Mouse (Mus musculus) forebrain, postnatal 0 days (tissue): ENCODE results near the gene Tnfrsf1b. TPM values are rescaled to one million over a fixed set of nuclear protein-coding genes. Genes with fewer than 3 reads are reported as not detected.

Experiments
- ATAC-seq: fragments of 200-750 bp; cut with Nextera tagmentation; 2 replicates; pipeline ENCODE4 v1.8.0; 2017; ENCODE audit warnings: mild to moderate bottlenecking, moderate library complexity
- DNase-seq: peaks from one replicate; pipeline ENCODE4 v3.0.0-alpha.2; 2015
- H3K27ac ChIP-seq: fragments of 300-500 bp; sonication (generic); 2 replicates; pipeline ENCODE4 v1.5.1; 2014; ENCODE audit warnings: low read depth, mild to moderate bottlenecking, antibody characterized with exemption, low read length, moderate library complexity, mixed read lengths
- H3K27me3 ChIP-seq: fragments of 300-500 bp; sonication (generic); 2 replicates; pipeline ENCODE4 v1.6.1; 2014; ENCODE audit warnings: mild to moderate bottlenecking, low read length, mixed read lengths; ENCODE audit not compliant: insufficient read depth
- H3K36me3 ChIP-seq: fragments of 300-500 bp; sonication (generic); 2 replicates; pipeline ENCODE4 v1.6.1; 2014; ENCODE audit warnings: mild to moderate bottlenecking, moderate library complexity; ENCODE audit not compliant: insufficient read depth
- H3K4me1 ChIP-seq: fragments of 300-500 bp; sonication (generic); 2 replicates; pipeline ENCODE4 v1.6.1; 2014; ENCODE audit warnings: antibody characterized with exemption; ENCODE audit not compliant: insufficient read depth
- H3K4me2 ChIP-seq: fragments of 300-500 bp; sonication (generic); 2 replicates; pipeline ENCODE4 v1.6.1; 2014; ENCODE audit warnings: low read depth, mild to moderate bottlenecking, moderate library complexity
- H3K4me3 ChIP-seq: fragments of 300-500 bp; sonication (generic); 2 replicates; pipeline ENCODE4 v1.5.1; 2014; ENCODE audit warnings: low read depth, low read length, mixed read lengths
- H3K9ac ChIP-seq: fragments of 300-500 bp; sonication (generic); 2 replicates; pipeline ENCODE4 v1.6.1; 2014; ENCODE audit warnings: mild to moderate bottlenecking
- H3K9me3 ChIP-seq: fragments of 300-500 bp; sonication (generic); 2 replicates; pipeline ENCODE4 v1.6.1; 2016; ENCODE audit warnings: low read length
- CTCF ChIP-seq: sonication (generic); IDR thresholded peaks from 2 replicates; pipeline ENCODE4 v1.5.1; 2016; ENCODE audit warnings: antibody characterized with exemption, control low read depth, low read depth
- WGBS: fragments of 180-500 bp; shearing (Covaris S2); extraction: QIAGEN DNeasy Blood & Tissue Kit; methylation state at CpG from one replicate; pipeline ENCODE4 v1.1.7; 2014; 5-methylcytosine and 5-hydroxymethylcytosine counted together
- polyA plus RNA-seq: library from polyadenylated mRNA; unstranded; fragments of >200 nt; fragmentation: Nextera tagmentation; extraction: Ambion mirVana; gene quantifications from 2 replicates; pipeline ENCODE4 v1.2.1, GENCODE M21; 2015
- total RNA-seq: library from RNA; depleted of rRNA; stranded (reverse); fragments of >200 nt; gene quantifications from 2 replicates; pipeline ENCODE4 v1.2.3, GENCODE M21; 2014

Gene Tnfrsf1b
- total and polyA plus RNA-seq, 2 experiments from 2014 or later, result 2.4 to 10.7 TPM

- Histone ChIP-seq H3K27me3 (no peaks in the 10 kb centered on the region), H3K36me3 (no peaks in the 10 kb centered on the region), H3K4me3 (no peak overlapping the region), H3K27ac (no peak overlapping the region), H3K4me2 (no peak overlapping the region), H3K9ac (no peak overlapping the region), H3K9me3 (no peaks in the 10 kb centered on the region), H3K4me1 (no peaks in the 10 kb centered on the region)
- WGBS, result 78% methylated on average over 6 of the region's 6 CpGs
- no peak for ATAC-seq
- DNase-seq, result no peak
- no peak for TF ChIP-seq CTCF
Observed at GRCm38 (mm10) chr4:145280966-145281365, 34.3 kb upstream of the Tnfrsf1b start.

GRCm38 (mm10) chr4:145278724-145279370 is 32.2 kb upstream of the Tnfrsf1b start:
- Histone ChIP-seq H3K4me1 (no peaks in the 10 kb centered on the region), H3K27ac (no peak overlapping the region), H3K4me3 (no peak overlapping the region), H3K4me2 (no peak overlapping the region), H3K9ac (no peak overlapping the region), H3K27me3 (no peaks in the 10 kb centered on the region), H3K36me3 (no peaks in the 10 kb centered on the region), H3K9me3 (no peaks in the 10 kb centered on the region)
- ATAC-seq (no peak), DNase-seq (no peak)
- no peak for TF ChIP-seq CTCF
- WGBS, result 64% methylated on average over 3 of the region's 3 CpGs

GRCm38 (mm10) chr4:145278231-145278630 is 31.6 kb upstream of the Tnfrsf1b start:
- Histone ChIP-seq H3K27ac (no peak overlapping the region), H3K27me3 (no peaks in the 10 kb centered on the region), H3K4me1 (no peaks in the 10 kb centered on the region), H3K9me3 (no peaks in the 10 kb centered on the region), H3K4me3 (no peak overlapping the region), H3K4me2 (no peak overlapping the region), H3K36me3 (no peaks in the 10 kb centered on the region), H3K9ac (no peak overlapping the region)
- DNase-seq, result no peak
- TF ChIP-seq CTCF, result no peak
- whole genome bisulfite sequencing, result 91% methylated on average over 2 of the region's 2 CpGs
- ATAC-seq, result no peak

- TF ChIP-seq CTCF, result no peak
- Histone ChIP-seq H3K4me1 (no peaks in the 10 kb centered on the region), H3K27me3 (no peaks in the 10 kb centered on the region), H3K9ac (no peak overlapping the region), H3K27ac (no peak overlapping the region), H3K4me3 (no peak overlapping the region), H3K36me3 (no peaks in the 10 kb centered on the region), H3K4me2 (no peak overlapping the region), H3K9me3 (no peaks in the 10 kb centered on the region)
- WGBS, result 82% methylated on average over 6 of the region's 6 CpGs
- DNase-seq (no peak), ATAC-seq (no peak)
Observed at GRCm38 (mm10) chr4:145276368-145277249, 29.9 kb upstream of the Tnfrsf1b start.

- ATAC-seq, result no peak
- H3K4me1 ChIP-seq, result no peaks in the 10 kb centered on the region
- DNase-seq, result no peak
- 89% methylated on average over 5 of the region's 5 CpGs for WGBS
- no peaks in the 10 kb centered on the region for H3K36me3 ChIP-seq
- H3K9me3 ChIP-seq, result no peaks in the 10 kb centered on the region
- no peaks in the 10 kb centered on the region for H3K27me3 ChIP-seq
- no peak overlapping the region for H3K9ac ChIP-seq
- no peak overlapping the region for H3K4me2 ChIP-seq
- H3K27ac ChIP-seq, result no peak overlapping the region
- TF ChIP-seq CTCF, result no peak
- no peak overlapping the region for H3K4me3 ChIP-seq
Observed at GRCm38 (mm10) chr4:145274887-145275286, 28.2 kb upstream of the Tnfrsf1b start.

GRCm38 (mm10) chr4:145273923-145274322 is 27.3 kb upstream of the Tnfrsf1b start:
- no peak for TF ChIP-seq CTCF
- Histone ChIP-seq H3K4me1 (no peaks in the 10 kb centered on the region), H3K4me2 (no peak overlapping the region), H3K27ac (no peak overlapping the region), H3K9me3 (no peaks in the 10 kb centered on the region), H3K27me3 (no peaks in the 10 kb centered on the region), H3K36me3 (no peaks in the 10 kb centered on the region), H3K4me3 (no peak overlapping the region), H3K9ac (no peak overlapping the region)
- no peak for DNase-seq
- no peak for ATAC-seq
- WGBS, result 91% methylated on average over 5 of the region's 5 CpGs

GRCm38 (mm10) chr4:145272763-145273162 is 26.1 kb upstream of the Tnfrsf1b start:
- no peaks in the 10 kb centered on the region for H3K27me3 ChIP-seq
- ATAC-seq (no peak), DNase-seq (no peak)
- no peak for TF ChIP-seq CTCF
- no peaks in the 10 kb centered on the region for H3K36me3 ChIP-seq
- H3K9ac ChIP-seq, result no peak overlapping the region
- no peak overlapping the region for H3K27ac ChIP-seq
- no peak overlapping the region for H3K4me2 ChIP-seq
- no peaks in the 10 kb centered on the region for H3K4me1 ChIP-seq
- H3K4me3 ChIP-seq, result no peak overlapping the region
- 57% methylated on average over 1 of the region's 1 CpGs for WGBS
- H3K9me3 ChIP-seq, result no peaks in the 10 kb centered on the region
